Mouse (Mus musculus) left cerebral cortex, adult 2 months (tissue): ENCODE measurements around the gene Hemgn. TPM values are rescaled to one million over a fixed set of nuclear protein-coding genes. Genes with fewer than 3 reads are reported as not detected.
A peak's percentile ranks its signal among the peaks of the same experiment; 100 is the strongest.

Experiments used
- DNase-seq, 2 experiments: peaks; one replicate each; pipeline ENCODE4 v3.0.0; 2021 to 2022; ENCODE audit warnings: low spot score in 2 of 2, mixed read lengths in 1 of 2; ENCODE audit errors: extremely low spot score in 1 of 2
- H3K27ac ChIP-seq: fragments of 200-600 bp; 2 replicates; pipeline ENCODE4 v1.8.1; 2022
- H3K4me3 ChIP-seq: fragments of 200-600 bp; 2 replicates; pipeline ENCODE4 v1.8.1; 2022
- CTCF ChIP-seq: fragments of 200-600 bp; IDR thresholded peaks from 2 replicates; pipeline ENCODE4 v1.8.1; 2022; ENCODE audit warnings: antibody characterized with exemption, mild to moderate bottlenecking, moderate library complexity
- intact Hi-C: fragments of 180-260 bp; cut with DNase I; formaldehyde crosslinking; loops from one replicate; pipeline ENCODE4 v1.15.1; 2025
- total RNA-seq, 2 experiments: library from RNA; stranded (reverse); gene quantifications; 2 replicates each; pipeline ENCODE4 v1.2.3; 2021

Hemgn gene
- total RNA-seq, 2 experiments from 2014 or later, result not detected

- no peak overlapping the region for H3K27ac ChIP-seq
- intact Hi-C loops, result loop anchor here (5.0 kb wide), 1 partner anchor 169 kb away; no protein-coding TSS in a partner anchor
- no peak for TF ChIP-seq CTCF
- H3K4me3 ChIP-seq, result no peak overlapping the region
- peak in 1 of 2 experiments; percentile 26 for DNase-seq
Measured at GRCm38 (mm10) chr4:46371030-46371429, 42.3 kb downstream of the Hemgn start.

GRCm38 (mm10) chr4:46370406-46370805 lies 42.9 kb downstream of the Hemgn start:
- Histone ChIP-seq H3K27ac (no peak overlapping the region), H3K4me3 (no peak overlapping the region)
- no peak for DNase-seq
- no peak for TF ChIP-seq CTCF
- intact Hi-C loops, result loop anchor here (5.0 kb wide), 1 partner anchor 168 kb away; no protein-coding TSS in a partner anchor

DNA sequence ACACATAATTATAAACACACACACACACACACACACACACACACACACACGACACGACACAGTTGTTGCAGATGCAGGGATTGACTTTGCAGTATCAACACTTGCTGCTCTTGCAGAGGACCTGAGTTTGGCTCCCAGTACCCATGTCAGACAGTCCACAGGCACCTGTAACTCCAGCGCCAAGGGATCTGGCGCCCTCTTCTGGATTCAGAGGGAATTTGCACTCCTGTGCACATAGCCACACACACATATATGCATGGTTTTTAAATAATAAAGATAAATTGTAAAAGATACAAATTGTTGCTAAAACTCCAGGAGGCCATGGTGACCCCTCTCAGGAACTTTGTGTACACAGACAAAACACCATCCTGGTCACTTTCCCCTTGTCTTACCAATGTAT lies 44.2 kb downstream of the Hemgn start:
- no peak for DNase-seq
- H3K4me3 ChIP-seq, result no peak overlapping the region
- no peak overlapping the region for H3K27ac ChIP-seq
- intact Hi-C loops, result no loop called here
- peak; percentile 18 for TF ChIP-seq CTCF

DNA sequence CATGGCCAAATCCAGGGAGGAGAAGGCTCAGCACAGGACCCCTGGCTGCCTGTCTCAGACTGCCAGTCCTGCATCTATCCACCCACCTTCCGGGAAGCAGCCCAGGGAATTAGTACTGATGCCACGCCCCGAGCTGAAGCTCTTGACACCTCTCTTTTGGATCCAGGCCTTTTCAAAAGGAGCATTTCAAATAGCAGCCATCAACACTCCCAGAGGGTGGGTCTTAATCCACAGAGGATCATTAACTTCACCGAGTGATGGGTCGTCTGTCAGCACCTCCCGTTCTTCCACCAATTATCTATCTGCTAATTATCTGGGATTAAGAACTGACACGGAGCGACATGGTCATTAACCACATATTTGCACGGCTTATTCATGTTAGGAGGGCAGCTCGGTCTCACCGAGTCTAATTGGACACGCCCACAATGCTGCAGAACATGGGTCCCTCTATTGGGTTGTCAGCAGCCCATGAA lies 45.8 kb downstream of the Hemgn start:
- DNase-seq, result no peak
- no peak overlapping the region for H3K4me3 ChIP-seq
- H3K27ac ChIP-seq, result no peak overlapping the region
- intact Hi-C loops, result no loop called here
- no peak for TF ChIP-seq CTCF

DNA sequence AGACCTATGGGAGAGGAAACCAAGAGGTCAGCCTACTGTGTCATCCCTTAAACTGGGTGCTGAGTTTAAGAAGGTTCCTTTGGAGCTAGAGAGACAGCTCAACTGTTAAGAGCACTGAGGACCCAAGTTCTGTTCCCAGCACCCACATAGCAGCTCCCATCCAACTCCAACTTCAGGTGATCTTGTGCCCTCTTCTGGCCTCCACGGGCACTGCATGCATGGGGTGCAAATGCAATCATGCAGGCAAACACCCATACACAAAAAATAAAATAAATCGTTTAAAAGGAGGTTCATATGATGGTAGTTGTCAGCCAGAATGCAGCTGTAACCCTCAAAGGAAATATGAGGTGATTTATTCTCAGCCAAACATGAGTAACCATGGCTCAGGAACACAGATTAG lies 48.9 kb downstream of the Hemgn start:
- TF ChIP-seq CTCF, result peak; percentile 7; the same call in 1 of the 2 replicates
- no peak overlapping the region for H3K4me3 ChIP-seq
- DNase-seq, result no peak
- intact Hi-C loops, result no loop called here
- no peak overlapping the region for H3K27ac ChIP-seq

GRCm38 (mm10) chr4:46361258-46361657 lies 52.0 kb downstream of the Hemgn start:
- intact Hi-C loops, result no loop called here
- Histone ChIP-seq H3K27ac (no peak overlapping the region), H3K4me3 (no peak overlapping the region)
- peak; percentile 56 to 78 for DNase-seq
- TF ChIP-seq CTCF, result no peak

GRCm38 (mm10) chr4:46359539-46360253 lies 53.6 kb downstream of the Hemgn start:
- intact Hi-C loops, result no loop called here
- Histone ChIP-seq H3K4me3 (no peak overlapping the region), H3K27ac (no peak overlapping the region)
- TF ChIP-seq CTCF, result no peak
- DNase-seq, result no peak

DNA sequence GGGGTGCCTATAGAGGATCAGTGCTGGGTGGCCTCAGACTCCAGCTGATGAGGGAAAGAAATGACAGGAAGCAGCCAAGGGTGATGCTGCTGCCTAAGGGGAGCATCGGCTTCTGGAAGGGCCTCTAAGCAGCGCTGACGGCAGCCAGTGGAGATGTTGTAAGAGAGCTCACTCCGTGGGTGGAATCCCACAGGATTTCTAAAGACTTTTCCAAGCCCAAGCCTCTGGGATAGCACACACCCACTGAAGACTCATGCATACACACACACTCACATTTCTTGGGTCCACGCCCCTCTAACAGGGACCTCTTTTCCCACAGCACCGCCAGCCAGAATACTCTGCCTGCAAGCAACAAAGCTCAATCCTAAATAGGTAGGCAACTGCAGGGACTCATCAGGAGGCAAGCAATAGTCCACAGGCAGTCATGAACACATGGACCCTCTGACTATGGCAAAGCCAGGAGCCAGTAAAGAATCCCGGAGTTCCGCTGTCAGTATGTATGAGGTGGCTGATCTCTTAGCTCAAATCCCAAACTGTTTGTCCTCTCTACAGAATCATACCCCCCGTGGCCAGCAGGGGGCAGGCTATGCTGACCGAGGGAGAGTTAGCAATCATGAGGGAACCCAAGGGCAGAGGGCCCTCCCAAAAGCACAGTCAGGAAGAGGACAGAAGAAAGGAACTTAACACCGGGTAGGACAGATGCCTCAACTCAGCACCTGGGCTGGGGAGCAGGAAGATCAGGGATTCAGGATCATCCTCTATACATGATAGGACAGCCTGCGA lies 56.8 kb downstream of the Hemgn start:
- DNase-seq, result peak; percentile 31 to 49
- intact Hi-C loops, result no loop called here
- no peak overlapping the region for H3K27ac ChIP-seq
- TF ChIP-seq CTCF, result peak; percentile 74
- no peak overlapping the region for H3K4me3 ChIP-seq

GRCm38 (mm10) chr4:46353045-46353444 lies 60.3 kb downstream of the Hemgn start:
- TF ChIP-seq CTCF, result no peak
- no peak overlapping the region for H3K4me3 ChIP-seq
- no peak for DNase-seq
- intact Hi-C loops, result no loop called here
- no peak overlapping the region for H3K27ac ChIP-seq

DNA sequence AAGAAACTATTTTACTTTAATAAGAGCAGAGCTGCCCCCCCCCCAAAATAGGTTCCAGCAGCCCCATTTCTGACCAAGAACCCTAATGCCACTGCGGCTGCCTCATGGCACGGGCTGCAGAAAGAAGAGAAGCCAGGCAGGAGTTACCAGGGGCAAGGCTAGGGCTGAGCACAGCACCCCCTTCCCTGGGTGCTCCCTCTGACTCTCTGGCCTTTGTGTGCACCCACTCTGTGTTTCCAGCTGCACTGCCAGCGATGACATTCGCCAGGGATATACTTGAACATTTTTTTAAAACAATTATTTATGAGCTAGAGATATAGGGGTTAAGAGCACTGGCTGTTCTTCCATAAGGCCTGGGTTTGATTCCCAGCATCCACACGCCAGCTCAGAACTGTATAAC lies 63.8 kb downstream of the Hemgn start:
- intact Hi-C loops, result loop anchor here (10.0 kb wide), 1 partner anchor 1645 kb away; no protein-coding TSS in a partner anchor
- DNase-seq, result no peak
- Histone ChIP-seq H3K27ac (no peak overlapping the region), H3K4me3 (no peak overlapping the region)
- no peak for TF ChIP-seq CTCF

GRCm38 (mm10) chr4:46348897-46349296 lies 64.4 kb downstream of the Hemgn start:
- intact Hi-C loops, result loop anchor here (10.0 kb wide), 1 partner anchor 1644 kb away; no protein-coding TSS in a partner anchor
- DNase-seq, result no peak
- no peak overlapping the region for H3K4me3 ChIP-seq
- no peak overlapping the region for H3K27ac ChIP-seq
- TF ChIP-seq CTCF, result no peak
